Mouse (Mus musculus) kidney, adult 2 months (tissue): ENCODE measurements around the gene Lysmd4.

Experiments
- CTCF ChIP-seq: fragments of 200-500 bp; conservative IDR thresholded peaks from 2 replicates; pipeline ENCODE4 v1.5.1; 2011; ENCODE audit warnings: low read depth, mild to moderate bottlenecking, control low read depth, low read length, moderate library complexity, mixed read lengths; ENCODE audit not compliant: insufficient read depth, insufficient read length
- POLR2A ChIP-seq: fragments of 200-500 bp; IDR thresholded peaks from one replicate; pipeline ENCODE4 v1.6.1; 2011; ENCODE audit warnings: low read depth, low read length, control low read depth

- TF ChIP-seq POLR2A (no peak), CTCF (no peak)
Observed at GRCm38 (mm10) chr7:67225943-67226625, 3.7 kb downstream of the Lysmd4 start.
